Mouse (Mus musculus) heart, embryonic 13.5 days (tissue): ENCODE measurements at regions not wholly inside any gene's neighbourhood (a gene's known extent, or its start where the extent isn't known, plus 50 kb on each side); places are given as distances from the start of the nearest gene placed in this dataset.

Experiments
- ATAC-seq: fragments of 200-750 bp; cut with Nextera tagmentation; 2 replicates; pipeline ENCODE4 v1.8.0; 2017; ENCODE audit warnings: moderate TSS enrichment; ENCODE audit not compliant: insufficient number of reproducible peaks, low FRiP score, low TSS enrichment; ENCODE audit errors: extremely low read depth
- H3K27ac ChIP-seq: fragments of 300-500 bp; sonication (generic); replicated peaks from 2 replicates; pipeline ENCODE4 v1.5.1; 2015; ENCODE audit warnings: moderate library complexity, mild to moderate bottlenecking, inconsistent platforms
- H3K27me3 ChIP-seq: fragments of 300-500 bp; sonication (generic); replicated peaks from 2 replicates; pipeline ENCODE4 v1.6.1; 2015; ENCODE audit warnings: mild to moderate bottlenecking, inconsistent platforms
- H3K36me3 ChIP-seq: fragments of 300-500 bp; sonication (generic); 2 replicates; pipeline ENCODE4 v1.6.1; 2015; ENCODE audit warnings: mild to moderate bottlenecking, inconsistent platforms
- H3K4me1 ChIP-seq: fragments of 300-500 bp; sonication (generic); 2 replicates; pipeline ENCODE4 v1.6.1; 2015; ENCODE audit warnings: inconsistent platforms
- H3K4me2 ChIP-seq: fragments of 300-500 bp; sonication (generic); 2 replicates; pipeline ENCODE4 v1.6.1; 2015; ENCODE audit warnings: inconsistent platforms, mild to moderate bottlenecking, moderate library complexity
- H3K4me3 ChIP-seq: fragments of 300-500 bp; sonication (generic); 2 replicates; pipeline ENCODE4 v1.5.1; 2015; ENCODE audit warnings: moderate library complexity, mild to moderate bottlenecking, inconsistent platforms
- H3K9ac ChIP-seq: fragments of 300-500 bp; sonication (generic); 2 replicates; pipeline ENCODE4 v1.6.1; 2015; ENCODE audit warnings: inconsistent platforms, mild to moderate bottlenecking, moderate library complexity
- H3K9me3 ChIP-seq: fragments of 300-500 bp; sonication (generic); 2 replicates; pipeline ENCODE4 v1.6.1; 2016; ENCODE audit warnings: inconsistent platforms
- WGBS: fragments of 180-500 bp; shearing (Covaris S2); methylation state at CpG from one replicate; pipeline ENCODE4 v1.1.7; 2015; ENCODE audit warnings: mixed read lengths; 5-methylcytosine and 5-hydroxymethylcytosine counted together

DNA sequence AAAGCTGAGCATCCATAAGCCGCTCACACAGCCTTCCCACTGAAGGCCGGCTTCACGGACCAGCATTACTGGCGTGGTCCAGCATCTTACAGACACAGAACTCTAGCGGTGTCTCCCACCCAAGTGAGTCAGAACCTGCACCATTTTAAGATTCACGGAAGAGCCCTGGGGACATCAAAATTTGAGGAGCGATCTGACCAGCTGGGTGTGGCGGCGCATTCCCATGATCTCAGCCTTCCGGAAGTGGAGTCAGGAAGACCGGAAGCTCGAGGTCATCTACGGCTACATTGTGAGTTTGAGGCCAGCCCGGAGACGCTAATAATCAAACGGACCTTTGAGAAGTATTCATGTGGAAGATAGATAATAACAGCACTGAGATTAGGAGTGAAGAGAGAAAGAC, 171.5 kb upstream of the Jmjd1c start:
- no peak overlapping the region for H3K4me2 ChIP-seq
- H3K27me3 ChIP-seq: no peaks in the 10 kb centered on the region
- no peaks in the 10 kb centered on the region for H3K9me3 ChIP-seq
- H3K27ac ChIP-seq: no peak overlapping the region
- H3K36me3 ChIP-seq: no peaks in the 10 kb centered on the region
- no peak for ATAC-seq
- no peak overlapping the region for H3K9ac ChIP-seq
- WGBS: 78% methylated on average over 16 of the region's 16 CpGs
- no peak overlapping the region for H3K4me3 ChIP-seq
- peaks cover 72% of the 10 kb centered on the region for H3K4me1 ChIP-seq

DNA sequence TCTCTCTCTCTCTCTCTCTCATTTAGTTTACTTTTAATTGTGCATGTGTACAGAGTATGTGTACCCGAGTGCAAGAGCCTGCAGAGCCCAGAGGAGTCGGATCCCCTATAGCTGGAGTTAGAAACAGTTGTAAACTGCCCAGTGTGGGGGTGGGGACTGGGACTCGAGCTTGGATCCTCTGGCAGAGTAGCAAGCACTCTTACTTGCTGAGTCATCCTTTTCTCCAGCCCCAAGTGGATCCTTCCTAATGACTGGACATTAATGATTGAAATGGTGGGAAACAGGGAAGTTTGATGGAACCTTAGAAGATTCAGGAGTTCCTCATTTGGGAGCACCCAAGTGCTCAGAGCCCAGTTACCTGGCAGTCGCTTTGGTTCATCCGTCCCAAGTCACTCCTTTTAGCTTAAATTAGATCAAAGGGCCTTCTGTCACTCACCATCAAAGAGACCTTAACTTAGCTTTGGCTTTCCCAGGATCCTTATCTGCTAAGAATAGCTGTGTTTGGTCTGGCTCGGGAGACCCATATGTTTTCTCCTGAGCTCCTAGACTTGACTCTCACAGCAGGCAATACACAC, 170.3 kb upstream of the Jmjd1c start:
- ATAC-seq: no peak
- Histone ChIP-seq H3K4me3 (no peak overlapping the region), H3K9ac (no peak overlapping the region), H3K36me3 (no peaks in the 10 kb centered on the region), H3K9me3 (no peaks in the 10 kb centered on the region), H3K4me2 (peak overlapping the region; percentile 8; the same call in 1 of the 2 replicates), H3K4me1 (peaks cover 64% of the 10 kb centered on the region), H3K27ac (0 out of 2 replicates have a peak overlapping the region, but pooled peaks have one; percentile 4), H3K27me3 (no peaks in the 10 kb centered on the region)
- 20% methylated on average over 6 of the region's 6 CpGs for WGBS

DNA sequence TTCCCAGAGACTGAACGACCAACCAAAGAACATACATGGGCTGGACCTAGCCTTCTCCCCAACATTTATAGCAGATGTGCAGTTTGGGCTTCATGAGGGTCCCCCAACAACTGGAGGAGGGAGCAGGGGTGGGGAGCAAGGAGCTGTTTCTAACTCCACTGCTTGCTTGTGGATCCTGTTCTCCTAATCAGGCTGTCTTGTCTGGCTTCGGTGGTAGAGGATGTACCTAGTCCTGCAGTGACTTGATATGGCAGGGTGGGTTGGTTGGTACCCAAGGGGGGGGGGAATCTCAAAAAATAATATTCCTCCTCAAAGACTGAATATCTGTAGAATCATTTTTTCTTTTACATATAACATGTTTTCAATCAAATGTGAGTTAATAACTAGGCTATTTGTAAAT, 168.3 kb upstream of the Jmjd1c start:
- H3K4me2 ChIP-seq: no peak overlapping the region
- no peak overlapping the region for H3K9ac ChIP-seq
- H3K36me3 ChIP-seq: no peaks in the 10 kb centered on the region
- H3K27ac ChIP-seq: no peak overlapping the region
- ATAC-seq: no peak
- H3K9me3 ChIP-seq: no peaks in the 10 kb centered on the region
- peaks cover 44% of the 10 kb centered on the region for H3K4me1 ChIP-seq
- H3K27me3 ChIP-seq: no peaks in the 10 kb centered on the region
- H3K4me3 ChIP-seq: no peak overlapping the region
- WGBS: 55% methylated on average over 2 of the region's 2 CpGs

DNA sequence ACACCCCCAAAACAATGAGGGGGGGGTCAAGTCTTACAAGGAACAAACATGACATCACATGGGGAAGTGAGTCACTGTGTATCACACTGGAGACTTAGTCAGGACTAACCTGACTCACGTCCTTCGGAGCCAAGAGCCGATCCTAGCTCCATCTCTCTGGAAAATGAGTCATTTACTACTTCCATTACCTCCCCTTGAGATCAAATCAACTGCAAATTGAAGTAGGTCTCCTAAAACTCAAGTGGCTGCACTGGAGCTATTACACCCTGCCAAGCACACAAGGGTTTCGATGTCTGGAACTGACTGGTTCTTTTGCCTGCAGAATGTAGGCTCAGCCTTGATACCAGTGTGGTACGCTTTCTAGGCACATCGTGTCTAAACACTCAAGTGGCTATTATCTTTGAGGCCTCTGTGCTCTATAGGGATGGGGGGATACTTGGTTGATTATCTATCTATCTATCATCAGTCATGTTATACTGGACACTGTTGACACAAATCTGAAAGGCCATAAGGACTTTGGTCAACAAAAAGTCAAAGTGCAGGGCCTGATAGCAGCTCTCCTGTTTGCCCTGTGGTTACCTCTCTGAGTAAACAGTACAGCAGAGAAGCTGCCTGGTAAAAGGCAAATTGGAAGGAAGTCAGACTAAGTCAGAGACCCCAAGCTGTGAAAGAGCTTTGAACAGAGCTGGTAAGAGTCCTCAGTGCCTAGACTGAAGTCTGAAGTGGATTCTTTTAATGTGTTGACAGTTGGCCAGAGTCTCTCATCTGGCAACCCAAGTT, 167.5 kb upstream of the Jmjd1c start:
- Histone ChIP-seq H3K36me3 (no peaks in the 10 kb centered on the region), H3K4me3 (no peak overlapping the region), H3K4me1 (peaks cover 36% of the 10 kb centered on the region), H3K27me3 (no peaks in the 10 kb centered on the region), H3K9me3 (no peaks in the 10 kb centered on the region), H3K4me2 (no peak overlapping the region), H3K27ac (peak overlapping the region; percentile 39), H3K9ac (no peak overlapping the region)
- no peak for ATAC-seq
- 27% methylated on average over 6 of the region's 6 CpGs for WGBS

DNA sequence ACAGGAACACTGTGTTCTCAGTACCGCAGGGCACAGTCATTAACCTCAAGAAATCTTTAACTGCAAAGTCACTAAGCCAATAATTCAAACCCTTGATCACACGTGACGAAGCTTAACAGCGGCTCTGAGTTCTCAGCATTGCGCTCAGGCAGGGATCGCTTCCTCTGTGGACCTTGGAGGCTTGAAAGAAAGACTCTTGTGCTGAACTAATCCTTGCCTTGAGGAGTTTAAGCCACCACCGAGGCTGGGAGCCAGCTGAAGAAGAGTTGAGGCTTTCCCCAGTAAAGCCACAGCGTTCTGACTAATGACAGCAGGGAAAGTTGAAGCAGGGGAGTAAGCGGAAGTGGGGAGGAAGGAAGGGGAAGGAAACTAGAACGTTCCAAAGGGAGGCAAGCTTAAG, 165.4 kb upstream of the Jmjd1c start:
- WGBS: 71% methylated on average over 10 of the region's 10 CpGs
- H3K27me3 ChIP-seq: no peaks in the 10 kb centered on the region
- H3K4me2 ChIP-seq: no peak overlapping the region
- peaks cover 27% of the 10 kb centered on the region for H3K4me1 ChIP-seq
- no peaks in the 10 kb centered on the region for H3K9me3 ChIP-seq
- no peak overlapping the region for H3K4me3 ChIP-seq
- ATAC-seq: no peak
- no peaks in the 10 kb centered on the region for H3K36me3 ChIP-seq
- H3K9ac ChIP-seq: no peak overlapping the region
- H3K27ac ChIP-seq: no peak overlapping the region

DNA sequence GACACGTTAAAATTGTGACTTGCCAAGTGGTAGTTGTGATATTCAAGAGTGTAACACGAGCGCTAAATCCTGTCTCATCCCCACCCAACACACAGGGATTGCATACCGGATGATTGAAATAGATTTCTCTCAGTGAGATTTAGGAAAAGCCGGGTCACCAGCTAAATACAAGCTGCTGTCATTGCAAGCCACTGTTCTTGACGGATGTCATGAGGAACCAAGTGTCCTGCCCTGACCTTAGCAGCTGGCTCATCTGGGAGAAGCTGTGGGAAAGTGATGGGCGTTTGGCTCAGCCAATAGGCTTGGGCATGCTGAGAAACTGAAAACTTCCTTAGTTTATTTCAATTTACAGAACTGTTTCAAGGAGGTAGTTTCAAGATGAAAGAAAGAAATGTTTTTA, 164.4 kb upstream of the Jmjd1c start:
- WGBS: 51% methylated on average over 7 of the region's 7 CpGs
- H3K9ac ChIP-seq: no peak overlapping the region
- no peaks in the 10 kb centered on the region for H3K27me3 ChIP-seq
- H3K27ac ChIP-seq: no peak overlapping the region
- no peak overlapping the region for H3K4me2 ChIP-seq
- H3K9me3 ChIP-seq: no peaks in the 10 kb centered on the region
- peaks cover 25% of the 10 kb centered on the region for H3K4me1 ChIP-seq
- H3K4me3 ChIP-seq: no peak overlapping the region
- no peak for ATAC-seq
- no peaks in the 10 kb centered on the region for H3K36me3 ChIP-seq

DNA sequence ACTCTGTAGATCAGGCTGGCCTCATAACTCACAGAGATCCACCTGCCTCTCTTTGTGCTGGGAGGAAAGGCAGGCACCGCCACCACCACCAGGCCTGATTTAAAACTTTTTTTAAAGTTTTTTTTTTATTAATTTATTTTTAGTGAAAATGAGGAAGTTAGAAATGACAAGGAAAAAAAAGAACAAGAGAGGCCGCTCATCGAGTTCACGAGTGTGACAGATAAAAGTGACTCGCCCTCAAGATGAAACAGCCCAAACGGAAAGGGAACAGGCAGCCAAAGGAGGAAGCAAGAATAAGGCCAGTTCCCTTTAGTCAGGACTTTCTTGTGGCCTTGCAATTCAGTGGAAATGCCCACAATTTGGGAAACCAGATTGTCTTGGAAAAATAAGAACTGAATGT, 163.4 kb upstream of the Jmjd1c start:
- no peak overlapping the region for H3K4me2 ChIP-seq
- H3K27me3 ChIP-seq: no peaks in the 10 kb centered on the region
- peaks cover 22% of the 10 kb centered on the region for H3K4me1 ChIP-seq
- ATAC-seq: no peak
- H3K27ac ChIP-seq: no peak overlapping the region
- no peak overlapping the region for H3K9ac ChIP-seq
- H3K4me3 ChIP-seq: no peak overlapping the region
- 66% methylated on average over 6 of the region's 6 CpGs for WGBS
- H3K9me3 ChIP-seq: no peaks in the 10 kb centered on the region
- H3K36me3 ChIP-seq: no peaks in the 10 kb centered on the region

DNA sequence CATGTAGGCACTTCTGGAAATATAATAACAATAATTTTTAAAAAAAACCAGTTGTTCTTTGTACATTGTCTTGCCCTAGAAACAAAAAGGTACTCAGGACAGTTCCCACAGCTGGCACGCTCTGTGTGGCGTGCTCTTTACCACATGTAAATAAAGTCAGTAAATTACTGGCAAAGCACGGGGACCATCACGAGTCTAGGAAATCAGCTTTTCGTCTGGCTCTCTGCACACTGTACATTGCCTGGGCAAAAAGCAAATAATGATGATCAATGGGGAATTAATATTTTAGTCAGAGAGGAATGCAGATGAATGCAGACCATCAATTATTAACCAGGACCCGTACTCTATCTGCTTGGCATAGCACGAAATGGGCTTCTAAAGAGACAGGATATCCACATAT, 162.2 kb upstream of the Jmjd1c start:
- no peak overlapping the region for H3K9ac ChIP-seq
- WGBS: 86% methylated on average over 7 of the region's 7 CpGs
- no peaks in the 10 kb centered on the region for H3K9me3 ChIP-seq
- peaks cover 13% of the 10 kb centered on the region for H3K4me1 ChIP-seq
- no peaks in the 10 kb centered on the region for H3K27me3 ChIP-seq
- ATAC-seq: no peak
- H3K36me3 ChIP-seq: no peaks in the 10 kb centered on the region
- no peak overlapping the region for H3K4me2 ChIP-seq
- H3K27ac ChIP-seq: no peak overlapping the region
- H3K4me3 ChIP-seq: no peak overlapping the region

DNA sequence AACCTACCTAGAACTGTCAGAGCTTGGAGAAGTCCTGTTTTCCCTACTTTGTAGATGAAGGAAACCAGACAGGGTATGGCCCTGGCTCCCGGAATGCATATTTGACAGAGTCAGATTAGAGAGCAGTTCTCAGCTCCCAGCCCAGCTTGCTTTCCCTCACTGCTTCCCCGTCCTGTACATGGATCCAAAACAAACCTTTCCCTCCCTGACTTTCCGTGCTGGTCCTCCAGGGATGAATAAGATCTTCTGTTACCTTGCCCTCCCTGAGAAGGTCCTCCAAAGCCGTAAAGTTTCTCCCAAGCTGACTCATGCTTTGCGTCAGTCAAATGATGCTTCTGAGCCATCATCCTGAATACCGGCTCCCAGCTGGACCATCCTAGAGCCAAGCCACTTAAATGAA, 160.2 kb upstream of the Jmjd1c start:
- Histone ChIP-seq H3K9ac (no peak overlapping the region), H3K4me1 (peaks cover 7% of the 10 kb centered on the region; the same call in 1 of the 2 replicates), H3K4me3 (no peak overlapping the region), H3K36me3 (no peaks in the 10 kb centered on the region), H3K27me3 (no peaks in the 10 kb centered on the region), H3K4me2 (no peak overlapping the region), H3K27ac (peak overlapping the region; percentile 25), H3K9me3 (no peaks in the 10 kb centered on the region)
- ATAC-seq: peak; percentile 61; the same call in 1 of the 2 replicates
- WGBS: 37% methylated on average over 6 of the region's 6 CpGs

DNA sequence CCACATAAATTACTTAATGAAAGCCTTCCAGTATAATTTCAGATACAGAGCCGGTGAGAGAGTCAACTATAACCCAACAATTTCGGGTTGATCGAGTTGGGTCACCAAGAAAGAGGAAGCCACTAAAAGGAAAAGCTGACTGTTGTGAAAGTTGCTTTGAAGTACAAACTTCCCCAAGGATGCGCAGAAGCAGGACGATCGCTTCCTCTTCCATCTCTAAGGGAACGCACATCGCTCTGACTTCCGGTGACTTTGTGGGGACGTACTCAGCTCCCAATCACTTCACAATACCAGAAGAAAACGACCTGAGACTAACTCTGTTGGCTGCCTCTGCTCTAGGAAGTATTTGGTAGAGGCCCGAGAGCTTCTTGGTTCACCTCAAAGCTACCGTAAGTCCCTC, 158.8 kb upstream of the Jmjd1c start:
- Histone ChIP-seq H3K27me3 (no peaks in the 10 kb centered on the region), H3K4me2 (no peak overlapping the region), H3K4me1 (peaks cover 7% of the 10 kb centered on the region; the same call in 1 of the 2 replicates), H3K9ac (no peak overlapping the region), H3K36me3 (no peaks in the 10 kb centered on the region), H3K4me3 (no peak overlapping the region), H3K27ac (no peak overlapping the region), H3K9me3 (no peaks in the 10 kb centered on the region)
- WGBS: 83% methylated on average over 13 of the region's 13 CpGs
- no peak for ATAC-seq

DNA sequence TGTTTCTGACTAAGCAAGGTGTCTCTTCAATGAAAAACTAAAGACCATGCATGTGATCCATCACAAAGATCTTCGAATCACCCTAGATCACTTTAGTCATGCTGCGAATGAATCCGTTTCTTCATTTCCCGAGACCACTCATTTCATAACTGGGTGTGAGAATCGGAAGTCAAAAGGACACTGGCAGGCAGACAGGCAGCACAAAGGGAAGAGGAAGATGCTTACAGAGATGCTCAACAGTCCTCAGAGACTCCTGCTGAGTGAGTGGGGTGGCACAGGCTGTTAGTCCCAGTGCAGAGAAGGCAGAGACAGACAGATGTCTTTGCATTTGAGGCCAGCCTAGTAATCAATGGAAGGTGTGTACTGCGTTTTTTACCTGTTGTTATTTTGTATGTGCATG, 155.6 kb upstream of the Jmjd1c start:
- Histone ChIP-seq H3K4me3 (no peak overlapping the region), H3K4me1 (peaks cover 7% of the 10 kb centered on the region; the same call in 1 of the 2 replicates), H3K27ac (no peak overlapping the region), H3K9me3 (no peaks in the 10 kb centered on the region), H3K27me3 (no peaks in the 10 kb centered on the region), H3K9ac (no peak overlapping the region), H3K4me2 (no peak overlapping the region), H3K36me3 (no peaks in the 10 kb centered on the region)
- 86% methylated on average over 6 of the region's 6 CpGs for WGBS
- ATAC-seq: no peak

DNA sequence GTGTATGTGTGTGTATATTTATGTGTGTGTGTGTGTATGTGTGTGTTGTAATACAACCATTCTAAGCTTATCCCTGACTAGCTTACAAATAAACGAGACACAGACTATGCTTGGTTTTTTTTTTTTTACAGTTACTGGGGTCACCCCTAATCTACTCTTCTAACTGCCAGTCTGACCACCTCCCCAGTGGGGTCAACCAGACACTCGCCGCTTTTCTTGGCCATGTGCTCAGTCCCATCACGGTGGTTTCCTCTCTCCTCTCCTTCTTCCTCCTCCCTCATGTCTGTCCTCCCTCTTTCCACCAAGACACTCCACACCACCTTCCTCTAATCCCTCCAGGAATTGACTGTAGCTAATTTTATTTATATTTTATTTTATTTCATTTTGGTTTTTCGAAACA, 155.0 kb upstream of the Jmjd1c start:
- Histone ChIP-seq H3K4me2 (no peak overlapping the region), H3K9me3 (no peaks in the 10 kb centered on the region), H3K27me3 (no peaks in the 10 kb centered on the region), H3K4me1 (peaks cover 2% of the 10 kb centered on the region; the same call in 1 of the 2 replicates), H3K27ac (no peak overlapping the region), H3K4me3 (no peak overlapping the region), H3K36me3 (no peaks in the 10 kb centered on the region), H3K9ac (no peak overlapping the region)
- ATAC-seq: no peak
- 66% methylated on average over 5 of the region's 5 CpGs for WGBS
